Mouse (Mus musculus): ENCODE measurements around the gene Cxcl12.

GRCm38 (mm10) chr6:117207289-117207688, 39.0 kb downstream of the Cxcl12 start:
- TF ChIP-seq POLR2A (IDR thresholded peaks at IDR 0.05; ENCODE audit: borderline replicate concordance, insufficient read depth, low read length) (no peak), CTCF (IDR thresholded peaks at IDR 0.05; ENCODE audit: borderline replicate concordance, insufficient read depth, low read depth, low read length) (no peak)
